Mouse (Mus musculus) lung, adult 18-20 months (tissue): ENCODE data around the gene Olfr775.

Experiments
- DNase-seq, 2 experiments: peaks; one replicate each; pipeline ENCODE4 v3.0.0; 2022; ENCODE audit warnings: mixed read lengths in 2 of 2

Olfr775 gene

GRCm38 (mm10) chr10:129248112-129248511, at the start of gene Olfr775:
Olfr775 (plus strand) TSS chr10:129248412.
- DNase-seq, result no peak

- no peak for DNase-seq
Observed at GRCm38 (mm10) chr10:129230737-129231136, 17.5 kb upstream of the Olfr775 start.

- DNase-seq, result no peak
Observed at GRCm38 (mm10) chr10:129235904-129236303, 12.3 kb upstream of the Olfr775 start, which contains the start of gene Olfr774. Olfr774 (plus strand) TSS chr10:129236204.

- DNase-seq, result no peak
Observed at GRCm38 (mm10) chr10:129258827-129259226, 10.6 kb downstream of the Olfr775 start, which contains the start of gene Olfr776. Olfr776 (plus strand) TSS chr10:129259127.

- DNase-seq, result no peak
Observed at GRCm38 (mm10) chr10:129271081-129271535, 22.9 kb downstream of the Olfr775 start, which contains the start of gene Olfr777. Olfr777 (minus strand) TSS chr10:129271485.
